ENCODE assay signal across 10 mouse cellular contexts in the genomic region with DNA sequence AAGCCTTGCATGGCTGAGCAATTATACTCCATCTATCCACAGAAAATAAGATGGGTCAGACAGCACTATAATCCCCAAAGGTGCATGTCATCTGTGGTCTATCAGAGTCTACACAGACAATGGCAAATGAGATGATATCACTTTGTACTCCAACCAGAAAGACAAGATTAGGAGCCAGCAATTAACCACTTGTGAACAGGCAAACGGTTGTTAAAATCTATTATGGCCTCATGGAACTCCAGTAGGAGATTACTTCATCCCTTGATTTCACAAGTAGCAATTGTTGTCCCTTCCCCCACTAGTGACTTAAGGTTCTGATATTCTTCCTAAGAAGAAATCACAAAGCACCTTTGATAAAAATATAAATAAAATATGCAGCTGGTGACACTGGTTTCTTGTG.
"Had no signal": no experiment of that assay in that cellular context is flagged by ENCODE, and none has a peak within 500 bp of the region (broad histone marks: within the 10 kb centered on the region; RNA-seq: fewer than 3 reads in every experiment).

No protein-coding gene starts in this region.

- DNase-seq: lung, adult 18-20 months; lung, embryonic 14.5 days; lung, postnatal 10 days; lung, postnatal 4 days; right cerebral cortex, postnatal 14 days; thymus, adult 2 months; thymus, postnatal 25 days; thymus, postnatal 4 days had no signal

- ATAC-seq: midbrain, embryonic 13.5 days; midbrain, embryonic 15.5 days had no signal
